Mouse (Mus musculus): Measurements from ENCODE around the gene Dnajc8. TPM values are rescaled to one million over a fixed set of nuclear protein-coding genes. Genes with fewer than 3 reads are reported as not detected.
A peak's percentile ranks its signal among the peaks of the same experiment; 100 is the strongest.

Gene Dnajc8
- 149 and 152 TPM in 2 replicates for polyA plus RNA-seq (2014; fragmentation: Nextera tagmentation; extraction: Ambion mirVana)

DNA sequence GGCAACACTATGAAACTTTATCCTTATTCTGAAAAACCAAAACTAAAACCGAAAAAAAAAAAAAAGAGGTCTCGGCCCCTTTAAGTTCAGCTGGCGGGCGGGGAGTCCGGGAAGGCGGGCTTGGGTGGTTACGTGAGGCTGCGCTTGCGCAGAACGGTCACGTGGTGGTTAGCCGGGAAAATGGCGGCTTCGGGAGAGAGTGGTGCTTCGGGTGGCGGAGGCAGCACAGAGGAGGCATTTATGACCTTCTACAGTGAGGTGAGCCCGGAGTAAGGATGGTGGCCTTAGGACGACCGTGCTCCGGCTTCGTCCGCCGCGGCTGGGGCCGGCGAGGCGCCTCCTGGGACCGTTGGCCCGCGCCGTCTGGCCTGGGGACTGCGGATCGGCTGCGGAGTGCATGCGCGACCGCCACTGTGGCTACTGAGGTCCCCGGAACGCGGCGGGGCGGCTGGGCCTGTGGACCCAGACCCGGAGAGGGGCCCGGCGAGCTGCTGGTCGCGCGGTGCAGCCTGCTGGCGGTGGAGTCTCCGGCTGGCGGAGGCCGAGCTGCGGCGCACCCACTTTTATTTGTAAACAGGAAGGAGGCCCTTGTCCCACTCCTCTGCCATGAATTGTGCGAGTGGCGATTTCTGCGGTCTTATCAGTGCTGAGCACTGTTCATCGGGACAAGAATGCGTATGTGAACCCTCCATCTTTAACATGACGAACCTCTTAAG lies at the start of gene Dnajc8:
Gene Dnajc8 (plus strand): TSS at position 145 of the 716 bp plus-strand sequence.
- DNase-seq (peak; percentile 98), ATAC-seq (ENCODE audit: low FRiP score, low TSS enrichment) (peak; percentile 81)
- Histone ChIP-seq H3K4me3 (replicated peaks; ENCODE audit: low read depth, low read length) (peak within 1 kb of the TSS; percentile 98), H3K9me3 (ENCODE audit: control insufficient read depth, low read length) (no peaks in the 10 kb centered on the region), H3K27me3 (ENCODE audit: control insufficient read depth, insufficient read depth, low read length) (no peaks in the 10 kb centered on the region), H3K27ac (replicated peaks; ENCODE audit: low read depth, low read length) (peak within 1 kb of the TSS; percentile 79), H3K36me3 (ENCODE audit: control insufficient read depth, insufficient read depth, low read length) (peaks cover 21% of the 10 kb centered on the region), H3K4me2 (ENCODE audit: low read length) (peak within 1 kb of the TSS; percentile 64), H3K9ac (replicated peaks; ENCODE audit: low read length) (peak within 1 kb of the TSS; percentile 85), H3K4me1 (ENCODE audit: control insufficient read depth, insufficient read depth, low read length) (peaks cover 30% of the 10 kb centered on the region)
- under 1% methylated on average over 60 of the region's 60 CpGs for whole genome bisulfite sequencing

DNA sequence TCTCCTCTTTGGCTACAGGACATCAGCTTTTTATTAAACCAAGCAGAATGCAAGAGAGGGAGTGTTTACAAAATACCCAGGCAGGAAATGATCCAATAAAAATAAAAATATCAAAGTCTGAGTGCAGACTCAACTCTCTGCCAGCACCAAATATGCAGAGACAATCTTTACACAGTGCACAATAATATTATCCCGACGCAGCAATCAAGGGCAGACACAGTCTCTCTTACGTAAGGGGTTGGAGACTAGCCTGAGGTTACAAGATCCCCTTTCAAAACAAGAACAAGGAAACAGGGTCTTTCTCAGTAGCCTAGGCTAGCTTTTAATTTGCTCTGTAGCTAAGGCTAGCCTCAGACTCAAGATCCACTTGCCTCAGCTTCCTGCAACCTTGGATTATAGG lies 46.8 kb upstream of the Dnajc8 start:
- ATAC-seq (ENCODE audit: low FRiP score, low TSS enrichment) (no peak), DNase-seq (no peak)
- 92% methylated on average over 3 of the region's 3 CpGs for WGBS
- no peak overlapping the region for H3K27ac ChIP-seq (replicated peaks; ENCODE audit: low read depth, low read length)
- no peaks in the 10 kb centered on the region for H3K4me1 ChIP-seq (ENCODE audit: control insufficient read depth, insufficient read depth, low read length)
- H3K9ac ChIP-seq (replicated peaks; ENCODE audit: low read length): no peak overlapping the region
- H3K4me2 ChIP-seq (ENCODE audit: low read length): no peak overlapping the region
- H3K27me3 ChIP-seq (ENCODE audit: control insufficient read depth, insufficient read depth, low read length): no peaks in the 10 kb centered on the region
- H3K9me3 ChIP-seq (ENCODE audit: control insufficient read depth, low read length): no peaks in the 10 kb centered on the region
- H3K36me3 ChIP-seq (ENCODE audit: control insufficient read depth, insufficient read depth, low read length): no peaks in the 10 kb centered on the region
- no peak overlapping the region for H3K4me3 ChIP-seq (replicated peaks; ENCODE audit: low read depth, low read length)

DNA sequence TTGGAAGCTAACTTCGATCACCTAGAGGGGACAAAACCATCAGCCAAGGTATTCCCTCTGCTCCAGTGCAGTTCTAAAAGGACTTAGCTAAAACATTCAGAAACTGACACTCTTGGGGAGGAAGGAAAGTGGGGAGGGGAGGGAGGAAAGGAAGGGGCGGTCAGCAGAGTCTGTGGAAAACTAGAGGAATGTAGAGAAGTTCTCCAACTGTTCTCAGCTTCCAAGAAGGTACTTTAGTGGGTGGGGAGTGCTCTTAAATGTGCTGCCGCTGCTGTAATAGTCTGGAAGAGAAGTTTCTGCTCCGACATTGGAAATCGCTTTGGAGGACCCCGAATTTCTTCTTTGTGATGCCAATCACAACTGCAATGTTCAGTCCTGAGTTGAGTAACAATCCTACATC lies 46.4 kb upstream of the Dnajc8 start:
- Histone ChIP-seq H3K27me3 (ENCODE audit: control insufficient read depth, insufficient read depth, low read length) (no peaks in the 10 kb centered on the region), H3K9me3 (ENCODE audit: control insufficient read depth, low read length) (no peaks in the 10 kb centered on the region), H3K9ac (replicated peaks; ENCODE audit: low read length) (no peak overlapping the region), H3K4me2 (ENCODE audit: low read length) (no peak overlapping the region), H3K4me1 (ENCODE audit: control insufficient read depth, insufficient read depth, low read length) (no peaks in the 10 kb centered on the region), H3K36me3 (ENCODE audit: control insufficient read depth, insufficient read depth, low read length) (no peaks in the 10 kb centered on the region), H3K27ac (replicated peaks; ENCODE audit: low read depth, low read length) (no peak overlapping the region), H3K4me3 (replicated peaks; ENCODE audit: low read depth, low read length) (no peak overlapping the region)
- ATAC-seq (ENCODE audit: low FRiP score, low TSS enrichment): no peak
- WGBS: 82% methylated on average over 6 of the region's 6 CpGs
- DNase-seq: no peak

DNA sequence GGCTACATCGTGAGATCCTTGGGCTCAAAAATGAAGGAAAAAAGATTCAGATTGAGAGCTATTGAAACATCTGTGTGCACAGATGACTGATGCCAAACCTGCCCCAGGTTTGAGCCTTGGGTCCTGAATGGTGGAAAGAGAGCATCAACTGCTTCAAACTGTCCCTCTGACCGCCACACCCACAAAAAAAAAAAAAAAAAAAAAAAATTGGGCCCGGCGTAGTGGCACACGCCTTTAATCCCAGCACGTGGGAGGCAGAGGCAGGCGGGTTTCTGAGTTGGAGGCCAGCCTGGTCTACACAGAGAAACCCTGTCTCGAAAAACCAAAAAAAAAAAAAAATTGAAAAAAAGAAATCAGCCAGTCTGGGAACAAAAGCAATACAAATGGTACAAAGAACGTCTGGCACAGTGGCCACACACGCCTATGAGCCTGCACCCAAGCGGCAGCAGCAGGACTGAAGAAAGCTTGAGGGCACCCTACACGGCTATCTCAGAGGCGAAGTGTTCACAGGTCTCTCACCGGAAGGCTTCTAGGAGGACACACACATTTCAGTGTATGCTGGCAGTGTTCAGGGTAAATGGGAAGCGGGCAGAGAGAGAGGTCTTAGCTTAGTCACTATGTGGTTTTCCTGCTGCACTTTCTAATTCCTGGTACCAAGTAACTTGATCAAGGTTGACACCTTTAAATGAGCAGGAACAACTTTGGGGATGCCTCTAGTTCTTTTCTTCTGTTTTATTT lies 44.9 kb upstream of the Dnajc8 start:
- H3K27ac ChIP-seq (replicated peaks; ENCODE audit: low read depth, low read length): no peak overlapping the region
- DNase-seq: no peak
- no peak overlapping the region for H3K4me2 ChIP-seq (ENCODE audit: low read length)
- no peak overlapping the region for H3K9ac ChIP-seq (replicated peaks; ENCODE audit: low read length)
- no peaks in the 10 kb centered on the region for H3K27me3 ChIP-seq (ENCODE audit: control insufficient read depth, insufficient read depth, low read length)
- H3K4me1 ChIP-seq (ENCODE audit: control insufficient read depth, insufficient read depth, low read length): no peaks in the 10 kb centered on the region
- H3K9me3 ChIP-seq (ENCODE audit: control insufficient read depth, low read length): no peaks in the 10 kb centered on the region
- ATAC-seq (ENCODE audit: low FRiP score, low TSS enrichment): no peak
- 93% methylated on average over 15 of the region's 15 CpGs for WGBS
- 0 out of 2 replicates have a peak, but pooled peaks cover 4% of the 10 kb centered on the region for H3K36me3 ChIP-seq (ENCODE audit: control insufficient read depth, insufficient read depth, low read length)
- H3K4me3 ChIP-seq (replicated peaks; ENCODE audit: low read depth, low read length): no peak overlapping the region

DNA sequence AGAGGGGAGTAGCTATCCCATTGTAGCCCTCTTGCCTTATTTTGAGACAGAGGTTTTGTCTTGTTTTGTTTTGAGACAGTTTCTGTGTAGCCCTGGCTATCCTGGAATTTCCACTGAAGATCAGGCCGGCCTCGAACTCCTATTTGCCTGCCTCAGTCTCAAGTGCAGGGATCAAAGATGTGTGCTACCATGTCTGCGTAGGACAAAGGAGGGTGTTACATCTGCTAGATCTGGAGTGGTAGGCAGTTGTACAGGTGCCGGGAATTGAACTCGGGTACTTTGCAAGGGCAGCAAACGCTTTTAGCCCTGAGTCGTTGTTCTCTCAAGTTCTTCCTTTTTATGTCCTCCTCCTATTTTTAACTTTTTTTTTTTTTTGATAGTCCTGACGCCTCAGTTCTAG lies 44.3 kb upstream of the Dnajc8 start:
- Histone ChIP-seq H3K4me2 (ENCODE audit: low read length) (no peak overlapping the region), H3K27me3 (ENCODE audit: control insufficient read depth, insufficient read depth, low read length) (no peaks in the 10 kb centered on the region), H3K27ac (replicated peaks; ENCODE audit: low read depth, low read length) (no peak overlapping the region), H3K4me3 (replicated peaks; ENCODE audit: low read depth, low read length) (no peak overlapping the region), H3K36me3 (ENCODE audit: control insufficient read depth, insufficient read depth, low read length) (0 out of 2 replicates have a peak, but pooled peaks cover 8% of the 10 kb centered on the region), H3K9me3 (ENCODE audit: control insufficient read depth, low read length) (no peaks in the 10 kb centered on the region), H3K9ac (replicated peaks; ENCODE audit: low read length) (no peak overlapping the region), H3K4me1 (ENCODE audit: control insufficient read depth, insufficient read depth, low read length) (no peaks in the 10 kb centered on the region)
- ATAC-seq (ENCODE audit: low FRiP score, low TSS enrichment): no peak
- WGBS: 92% methylated on average over 8 of the region's 8 CpGs
- DNase-seq: no peak

DNA sequence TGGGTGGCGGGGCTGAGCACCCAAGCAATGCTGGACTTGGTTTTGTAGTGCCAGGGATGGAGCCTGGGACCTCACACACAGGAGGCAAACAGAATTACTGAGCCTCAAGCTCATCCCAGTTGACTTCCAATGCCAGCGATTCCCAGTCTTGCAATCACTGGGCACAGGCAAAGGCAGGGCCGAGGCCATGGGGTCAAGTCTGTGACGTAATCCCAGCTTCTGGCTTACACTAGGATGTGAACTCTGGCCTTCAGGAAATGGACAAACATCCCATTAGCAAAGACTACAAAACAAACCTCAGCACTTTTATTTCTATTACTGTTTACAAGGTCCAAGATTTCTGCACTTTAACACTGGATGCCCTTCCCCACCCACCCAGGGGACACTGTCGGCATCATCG lies 43.6 kb upstream of the Dnajc8 start:
- H3K36me3 ChIP-seq (ENCODE audit: control insufficient read depth, insufficient read depth, low read length): peaks cover 13% of the 10 kb centered on the region; the same call in 1 of the 2 replicates
- WGBS: 90% methylated on average over 6 of the region's 6 CpGs
- H3K4me3 ChIP-seq (replicated peaks; ENCODE audit: low read depth, low read length): no peak overlapping the region
- H3K4me2 ChIP-seq (ENCODE audit: low read length): no peak overlapping the region
- ATAC-seq (ENCODE audit: low FRiP score, low TSS enrichment) (no peak), DNase-seq (no peak)
- no peak overlapping the region for H3K27ac ChIP-seq (replicated peaks; ENCODE audit: low read depth, low read length)
- H3K4me1 ChIP-seq (ENCODE audit: control insufficient read depth, insufficient read depth, low read length): no peaks in the 10 kb centered on the region
- H3K9me3 ChIP-seq (ENCODE audit: control insufficient read depth, low read length): no peaks in the 10 kb centered on the region
- H3K9ac ChIP-seq (replicated peaks; ENCODE audit: low read length): no peak overlapping the region
- no peaks in the 10 kb centered on the region for H3K27me3 ChIP-seq (ENCODE audit: control insufficient read depth, insufficient read depth, low read length)

DNA sequence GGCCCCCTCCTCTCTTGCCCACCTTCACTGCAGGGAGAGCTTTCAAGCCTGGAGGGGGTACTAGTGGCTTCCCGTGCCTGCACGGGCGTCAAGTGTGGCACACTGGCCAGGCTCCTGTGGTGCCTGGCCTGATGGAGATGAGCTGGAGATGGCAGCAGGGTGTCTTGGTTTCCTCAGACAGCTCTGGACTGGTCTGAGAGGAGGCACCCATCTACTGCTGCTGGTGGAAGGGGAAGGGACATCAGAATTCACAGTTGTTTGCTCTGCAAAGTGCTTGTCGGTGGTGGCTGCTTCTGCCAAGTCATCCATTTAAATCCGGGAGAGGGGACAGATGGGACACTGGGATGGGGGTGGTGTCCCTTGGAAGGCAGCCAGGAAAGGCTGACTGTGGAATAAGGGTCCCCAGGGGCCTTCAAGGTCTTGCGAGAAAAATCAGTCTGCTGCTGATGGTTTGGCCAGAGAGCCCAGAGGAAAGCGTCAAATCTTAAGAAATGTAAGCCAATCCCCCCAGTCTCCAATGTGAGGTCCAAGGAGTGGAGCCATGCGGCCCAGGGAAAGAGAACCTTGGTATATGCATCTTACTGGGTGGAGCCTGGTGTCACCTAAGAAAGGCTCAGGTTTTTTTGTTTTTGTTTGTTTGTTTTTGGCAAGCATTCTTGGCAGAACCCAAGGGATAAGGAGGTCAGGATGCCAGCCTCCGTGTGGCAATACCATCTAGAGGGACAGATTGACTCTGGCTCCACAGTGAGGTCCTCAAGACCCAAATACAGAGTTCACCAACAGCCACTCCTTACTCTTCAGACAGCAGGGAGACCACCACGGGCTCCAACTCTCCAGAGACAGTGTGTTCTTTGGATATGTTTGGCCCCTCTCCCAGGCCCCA lies 42.9 kb upstream of the Dnajc8 start:
- no peak overlapping the region for H3K9ac ChIP-seq (replicated peaks; ENCODE audit: low read length)
- no peak overlapping the region for H3K4me3 ChIP-seq (replicated peaks; ENCODE audit: low read depth, low read length)
- no peaks in the 10 kb centered on the region for H3K27me3 ChIP-seq (ENCODE audit: control insufficient read depth, insufficient read depth, low read length)
- ATAC-seq (ENCODE audit: low FRiP score, low TSS enrichment): no peak
- no peak overlapping the region for H3K27ac ChIP-seq (replicated peaks; ENCODE audit: low read depth, low read length)
- WGBS: 73% methylated on average over 10 of the region's 10 CpGs
- DNase-seq: peak; percentile 65
- peaks cover 15% of the 10 kb centered on the region for H3K36me3 ChIP-seq (ENCODE audit: control insufficient read depth, insufficient read depth, low read length)
- H3K4me2 ChIP-seq (ENCODE audit: low read length): no peak overlapping the region
- H3K9me3 ChIP-seq (ENCODE audit: control insufficient read depth, low read length): no peaks in the 10 kb centered on the region
- H3K4me1 ChIP-seq (ENCODE audit: control insufficient read depth, insufficient read depth, low read length): no peaks in the 10 kb centered on the region

DNA sequence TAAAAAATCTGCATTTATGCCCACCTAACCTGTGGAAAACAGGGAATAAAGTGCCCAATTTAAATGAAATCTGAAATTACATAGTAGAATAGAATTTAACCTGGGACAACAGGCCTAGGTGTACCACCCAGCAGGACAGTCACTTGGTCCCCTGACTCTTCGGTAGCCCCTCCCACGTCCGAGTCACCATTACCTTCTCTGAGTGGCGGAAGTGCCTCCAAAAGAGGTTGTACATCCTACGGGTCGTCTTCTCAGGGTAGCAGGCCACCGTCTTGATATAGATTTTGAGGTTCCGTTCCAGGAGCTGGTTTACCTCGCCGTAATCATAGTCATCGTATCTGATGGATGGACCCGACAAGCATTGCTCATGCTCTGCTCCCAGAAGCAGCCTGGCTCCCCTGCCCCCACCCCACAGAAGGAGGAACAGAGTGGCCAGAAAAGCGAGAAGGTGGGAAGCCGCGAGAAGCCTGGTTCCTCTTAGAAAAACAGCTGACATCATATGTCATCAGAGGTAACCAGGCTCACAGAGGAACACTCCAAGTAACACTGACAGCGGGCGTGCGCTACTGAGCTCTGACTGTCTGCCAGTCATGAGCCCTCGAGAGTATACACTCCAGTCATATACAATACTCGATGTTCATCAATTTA lies 41.0 kb upstream of the Dnajc8 start:
- Histone ChIP-seq H3K27me3 (ENCODE audit: control insufficient read depth, insufficient read depth, low read length) (no peaks in the 10 kb centered on the region), H3K36me3 (ENCODE audit: control insufficient read depth, insufficient read depth, low read length) (peaks cover 26% of the 10 kb centered on the region), H3K4me2 (ENCODE audit: low read length) (no peak overlapping the region), H3K9me3 (ENCODE audit: control insufficient read depth, low read length) (no peaks in the 10 kb centered on the region), H3K27ac (replicated peaks; ENCODE audit: low read depth, low read length) (no peak overlapping the region), H3K4me1 (ENCODE audit: control insufficient read depth, insufficient read depth, low read length) (no peaks in the 10 kb centered on the region), H3K4me3 (replicated peaks; ENCODE audit: low read depth, low read length) (no peak overlapping the region), H3K9ac (replicated peaks; ENCODE audit: low read length) (no peak overlapping the region)
- no peak for ATAC-seq (ENCODE audit: low FRiP score, low TSS enrichment)
- no peak for DNase-seq
- WGBS: 94% methylated on average over 20 of the region's 20 CpGs
